Mouse (Mus musculus): Measurements from ENCODE around the gene Cdh24.

- TF ChIP-seq CTCF (IDR thresholded peaks at IDR 0.05; ENCODE audit: low read depth, low read length): no peak
- no peak for TF ChIP-seq POLR2A (IDR thresholded peaks at IDR 0.05; ENCODE audit: insufficient read depth, low read length)
- TF ChIP-seq EP300 (IDR thresholded peaks at IDR 0.05; ENCODE audit: insufficient read depth, low read depth, low read length): no peak
These were observed 37.5 kb downstream of the Cdh24 start for GRCm38 (mm10) chr14:54603686-54604085.

Measured in ES-Bruce4 (cell line).